In the genomic region with DNA sequence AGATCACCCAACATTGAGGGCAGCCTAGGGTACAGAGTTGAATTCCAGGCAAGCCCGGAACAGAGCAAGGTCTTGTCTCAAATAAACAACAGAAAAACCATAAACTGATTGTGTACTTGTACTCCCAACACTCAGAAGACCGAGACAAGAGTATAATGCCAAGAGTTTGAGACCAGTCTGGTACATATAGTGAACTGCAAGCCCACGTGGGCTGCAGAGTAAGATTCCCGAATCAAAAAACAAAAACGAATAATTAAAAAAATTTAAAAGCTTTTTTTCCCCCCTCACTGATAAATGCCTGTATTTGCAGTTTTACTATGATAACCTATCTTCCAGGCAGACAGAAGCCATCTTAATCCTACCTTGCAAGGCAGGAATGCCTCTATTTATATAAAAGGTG, we compare ENCODE assay signal across 8 mouse cellular contexts. TPM values are rescaled to one million over a fixed set of nuclear protein-coding genes. Genes with fewer than 3 reads are reported as not detected.
DNase-seq lines count a peak whose midpoint lies in the region; ATAC-seq and TF ChIP-seq lines count a peak whose summit lies in the region.

No protein-coding gene starts in this region.

- peak overlapping the region; percentile 86 for H3K27ac ChIP-seq in kidney, postnatal 0 days
- H3K27ac ChIP-seq in hindbrain, embryonic 14.5 days, result no peak overlapping the region
- H3K27ac ChIP-seq in midbrain, embryonic 14.5 days (replicated peaks; ENCODE audit: low read depth, low read length), result no peak overlapping the region

- peak overlapping the region; percentile 64 for H3K4me2 ChIP-seq in kidney, postnatal 0 days (ENCODE audit: low read length)
- H3K4me2 ChIP-seq in hindbrain, embryonic 14.5 days (replicated peaks), result peak overlapping the region; percentile 80
- peak overlapping the region; percentile 72 for H3K4me2 ChIP-seq in midbrain, embryonic 14.5 days (ENCODE audit: low read length)

- ATAC-seq in kidney, postnatal 0 days (replicated peaks; ENCODE audit: low FRiP score, low read depth), result no peak
- no peak for ATAC-seq in hindbrain, embryonic 14.5 days (ENCODE audit: low FRiP score)
- no peak for ATAC-seq in midbrain, embryonic 14.5 days (ENCODE audit: low FRiP score, low TSS enrichment)
- no peak for ATAC-seq in activated CD4-positive, CD25-positive, alpha-beta regulatory T cell, adult 4 months

- H3K27me3 ChIP-seq in kidney, postnatal 0 days (ENCODE audit: insufficient read depth, low read length), result no peaks in the 10 kb centered on the region
- no peaks in the 10 kb centered on the region for H3K27me3 ChIP-seq in hindbrain, embryonic 14.5 days (ENCODE audit: control insufficient read depth, insufficient read depth, low read length)
- no peaks in the 10 kb centered on the region for H3K27me3 ChIP-seq in midbrain, embryonic 14.5 days (ENCODE audit: control insufficient read depth, insufficient read depth, low read length)

- no peak for DNase-seq in kidney, postnatal 0 days (ENCODE audit: low spot score)
- no peak for DNase-seq in kidney, postnatal 14 days
- DNase-seq in c-Kit-positive CD71-positive TER-119-positive erythroid progenitor cells, embryonic 14.5 days (ENCODE audit: low spot score), result peak; percentile 19
- DNase-seq in hindbrain, embryonic 14.5 days (ENCODE audit: low spot score), result no peak
- DNase-seq in midbrain, embryonic 14.5 days, result no peak
- no peak for DNase-seq in spleen, adult 18-20 months
- no peak for DNase-seq in ovary, postnatal 36 days (ENCODE audit: low spot score)

- 28% methylated on average over 5 of the region's 5 CpGs for WGBS in kidney, postnatal 0 days
- 45% methylated on average over 5 of the region's 5 CpGs for WGBS in hindbrain, embryonic 14.5 days
- WGBS in midbrain, embryonic 14.5 days, result 46% methylated on average over 5 of the region's 5 CpGs

- no peaks in the 10 kb centered on the region for H3K36me3 ChIP-seq in kidney, postnatal 0 days (ENCODE audit: insufficient read depth, low read length)
- H3K36me3 ChIP-seq in hindbrain, embryonic 14.5 days (replicated peaks; ENCODE audit: control insufficient read depth, insufficient read depth), result peaks cover 4% of the 10 kb centered on the region; the same call in 1 of the 2 replicates
- 0 out of 2 replicates have a peak, but pooled peaks cover 2% of the 10 kb centered on the region for H3K36me3 ChIP-seq in midbrain, embryonic 14.5 days (ENCODE audit: control insufficient read depth, insufficient read depth, low read length)

- peak overlapping the region; percentile 66 for H3K9ac ChIP-seq in kidney, postnatal 0 days (ENCODE audit: low read depth, low read length)
- peak overlapping the region; percentile 57 for H3K9ac ChIP-seq in hindbrain, embryonic 14.5 days
- peak overlapping the region; percentile 36; the same call in 1 of the 2 replicates for H3K9ac ChIP-seq in midbrain, embryonic 14.5 days (replicated peaks; ENCODE audit: low read length)

- TF ChIP-seq CTCF in kidney, postnatal 0 days (IDR thresholded peaks at IDR 0.05; ENCODE audit: low read depth), result no peak

- peak overlapping the region; percentile 44 for H3K4me3 ChIP-seq in kidney, postnatal 0 days (replicated peaks; ENCODE audit: low read depth, low read length)
- peak overlapping the region; percentile 43 for H3K4me3 ChIP-seq in hindbrain, embryonic 14.5 days (replicated peaks; ENCODE audit: low read length)
- peak overlapping the region; percentile 47 for H3K4me3 ChIP-seq in midbrain, embryonic 14.5 days (replicated peaks; ENCODE audit: low read depth, low read length)

- H3K4me1 ChIP-seq in kidney, postnatal 0 days (replicated peaks; ENCODE audit: insufficient read depth, low read length), result peaks cover 8% of the 10 kb centered on the region; the same call in 1 of the 2 replicates
- H3K4me1 ChIP-seq in hindbrain, embryonic 14.5 days (replicated peaks; ENCODE audit: control insufficient read depth, insufficient read depth, low read length), result peaks cover 7% of the 10 kb centered on the region
- H3K4me1 ChIP-seq in midbrain, embryonic 14.5 days (ENCODE audit: control insufficient read depth, insufficient read depth, low read length), result 0 out of 2 replicates have a peak, but pooled peaks cover 5% of the 10 kb centered on the region

- H3K9me3 ChIP-seq in kidney, postnatal 0 days (replicated peaks; ENCODE audit: low read length), result no peaks in the 10 kb centered on the region
- H3K9me3 ChIP-seq in hindbrain, embryonic 14.5 days (ENCODE audit: control insufficient read depth, low read length), result no peaks in the 10 kb centered on the region
- no peaks in the 10 kb centered on the region for H3K9me3 ChIP-seq in midbrain, embryonic 14.5 days (ENCODE audit: control insufficient read depth, low read length)

RNA-seq across cellular contexts. Expression of a gene that starts 7.4 kb away (rescaled TPM):
- 34.3 and 36.3 TPM in 2 replicates for polyA plus RNA-seq in kidney, postnatal 0 days (2015; fragmentation: Nextera tagmentation; extraction: Ambion mirVana)
- 35.4 and 37.0 TPM in 2 replicates for polyA plus RNA-seq in hindbrain, embryonic 14.5 days (2014; fragmentation: Nextera tagmentation; extraction: Ambion mirVana)
- polyA plus RNA-seq in midbrain, embryonic 14.5 days (2014; fragmentation: Nextera tagmentation; extraction: Ambion mirVana), result 34.4 and 53.9 TPM in 2 replicates
- polyA plus RNA-seq in activated CD4-positive, CD25-positive, alpha-beta regulatory T cell, adult 4 months (2017; shearing (Covaris generic)), result 10 to 100 TPM; 65.3 to 71.4 TPM

RNA-seq across cellular contexts. Expression of a gene that starts 7.7 kb away (rescaled TPM):
- 16.9 and 17.5 TPM in 2 replicates for polyA plus RNA-seq in kidney, postnatal 0 days (2015; fragmentation: Nextera tagmentation; extraction: Ambion mirVana)
- polyA plus RNA-seq in hindbrain, embryonic 14.5 days (2014; fragmentation: Nextera tagmentation; extraction: Ambion mirVana), result 11.6 and 11.8 TPM in 2 replicates
- 11.1 and 13.8 TPM in 2 replicates for polyA plus RNA-seq in midbrain, embryonic 14.5 days (2014; fragmentation: Nextera tagmentation; extraction: Ambion mirVana)
- polyA plus RNA-seq in activated CD4-positive, CD25-positive, alpha-beta regulatory T cell, adult 4 months (2017; shearing (Covaris generic)), result 1 to 10 TPM; 8.5 to 8.9 TPM
